Mouse (Mus musculus) lung, adult 2 months (tissue): ENCODE data around the gene Fam114a2.

ENCODE experiments used
- CTCF ChIP-seq: fragments of 200-500 bp; IDR thresholded peaks from 2 replicates; pipeline ENCODE4 v1.5.1; 2011; ENCODE audit warnings: mild to moderate bottlenecking, low read length, control low read depth; ENCODE audit not compliant: insufficient read depth
- POLR2A ChIP-seq: fragments of 200-500 bp; IDR thresholded peaks from 2 replicates; pipeline ENCODE4 v1.6.1; 2011; ENCODE audit warnings: low read depth, mild to moderate bottlenecking, control low read depth, low read length, borderline replicate concordance; ENCODE audit errors: extremely low read depth

DNA sequence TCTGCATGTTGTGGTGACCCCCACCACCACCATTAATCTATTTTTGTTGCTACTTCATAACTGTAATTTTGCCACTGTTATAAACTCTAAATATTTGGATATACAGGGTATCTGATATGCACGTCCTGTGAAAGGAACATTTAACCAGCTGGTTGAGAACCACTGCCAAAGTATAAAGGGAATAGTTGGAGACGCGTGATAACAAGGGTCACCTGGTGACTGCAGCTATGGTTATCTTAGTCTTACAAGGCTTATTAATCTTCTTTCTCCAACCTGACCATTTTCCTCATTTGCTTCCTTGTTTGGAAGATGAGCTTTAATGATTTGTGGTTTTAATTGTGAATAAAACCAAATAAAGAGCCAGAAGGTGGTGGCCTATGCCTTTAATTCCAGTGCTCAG is 5.0 kb upstream of the Fam114a2 start:
- TF ChIP-seq CTCF, result no peak
- no peak for TF ChIP-seq POLR2A
